Mouse (Mus musculus): Measurements from ENCODE around the gene Atp6v0b.
A peak's percentile ranks its signal among the peaks of the same experiment; 100 is the strongest.

Atp6v0b gene

DNA sequence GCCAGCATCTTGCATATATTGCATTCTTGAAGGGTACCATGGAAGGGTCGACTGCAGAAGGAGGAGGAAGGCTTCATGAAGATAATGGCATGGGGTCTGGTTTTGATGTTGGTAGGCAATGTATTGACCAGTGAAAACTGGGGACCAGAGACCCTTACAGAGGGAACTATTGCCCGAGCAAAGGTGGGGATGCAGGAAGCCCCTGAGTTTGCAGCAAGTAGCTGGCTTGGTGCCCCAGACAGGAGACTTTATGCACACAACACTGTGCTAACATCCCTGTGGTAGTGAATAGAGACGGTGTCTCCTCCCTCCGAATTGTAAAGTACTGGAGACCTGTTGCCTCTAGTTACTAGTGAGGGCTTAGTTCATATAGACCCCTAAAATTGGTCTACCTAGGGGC, 49.9 kb downstream of the Atp6v0b start:
- no peak for DNase-seq (ENCODE audit: low read depth, low spot score)

DNA sequence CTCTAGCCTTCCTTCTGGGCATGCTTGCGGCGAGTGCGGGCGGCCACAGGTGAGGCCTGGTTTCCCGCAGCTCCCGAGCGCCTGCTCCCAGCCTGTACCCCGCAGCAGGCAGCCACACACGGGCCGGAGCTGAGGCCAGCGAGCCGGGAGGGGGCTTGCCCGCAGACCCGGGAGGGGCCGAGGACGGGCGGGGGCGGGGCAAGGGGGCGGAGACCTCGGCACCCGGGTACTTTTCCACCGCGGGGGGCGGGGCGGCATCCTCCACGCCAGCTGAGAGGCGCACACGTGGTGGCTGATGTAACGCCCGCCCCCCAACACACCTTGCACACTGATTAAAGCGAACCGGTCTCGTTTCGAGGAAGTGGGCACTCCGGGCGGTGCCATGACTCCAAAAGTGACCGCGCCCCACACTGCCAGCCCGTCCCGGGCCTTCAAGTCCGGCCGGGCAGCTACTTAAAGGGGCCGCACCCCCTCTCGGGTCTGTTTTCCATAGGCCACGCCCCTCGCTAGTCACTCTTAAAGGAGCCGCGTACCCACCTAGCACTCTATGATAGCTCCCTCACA, 50.8 kb downstream of the Atp6v0b start:
- peak; percentile 76 for DNase-seq (ENCODE audit: low read depth, low spot score)

DNA sequence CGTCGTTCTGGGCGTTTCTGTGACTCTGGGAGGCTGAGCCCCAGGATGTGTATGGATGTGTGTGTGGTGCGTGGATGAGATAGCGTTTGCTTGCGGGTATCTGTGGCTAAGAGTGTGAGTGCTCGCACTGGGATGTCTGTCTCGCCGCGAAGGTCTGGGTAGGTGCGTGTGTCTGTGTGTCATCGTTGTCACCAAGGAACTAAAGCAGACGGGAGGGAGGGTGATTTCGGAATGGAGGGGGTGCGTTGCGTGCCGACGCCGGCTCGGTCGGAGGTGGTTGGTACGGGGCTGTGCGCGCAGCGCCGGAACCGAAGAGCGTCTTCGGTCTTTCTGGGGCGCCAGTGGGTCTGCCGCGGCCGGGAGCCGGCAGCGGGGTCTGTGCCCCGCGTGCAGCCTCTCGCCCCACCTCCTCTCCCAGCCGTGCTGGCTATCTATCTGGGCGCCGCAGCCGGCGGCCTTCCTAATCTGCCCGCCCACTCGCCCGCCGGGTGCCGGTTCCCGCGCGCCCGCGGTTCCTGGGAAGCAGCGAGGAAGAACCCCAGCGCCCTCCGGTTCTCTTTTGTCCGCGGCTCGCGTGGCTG, 51.5 kb downstream of the Atp6v0b start:
- DNase-seq (ENCODE audit: low read depth, low spot score), result no peak

DNA sequence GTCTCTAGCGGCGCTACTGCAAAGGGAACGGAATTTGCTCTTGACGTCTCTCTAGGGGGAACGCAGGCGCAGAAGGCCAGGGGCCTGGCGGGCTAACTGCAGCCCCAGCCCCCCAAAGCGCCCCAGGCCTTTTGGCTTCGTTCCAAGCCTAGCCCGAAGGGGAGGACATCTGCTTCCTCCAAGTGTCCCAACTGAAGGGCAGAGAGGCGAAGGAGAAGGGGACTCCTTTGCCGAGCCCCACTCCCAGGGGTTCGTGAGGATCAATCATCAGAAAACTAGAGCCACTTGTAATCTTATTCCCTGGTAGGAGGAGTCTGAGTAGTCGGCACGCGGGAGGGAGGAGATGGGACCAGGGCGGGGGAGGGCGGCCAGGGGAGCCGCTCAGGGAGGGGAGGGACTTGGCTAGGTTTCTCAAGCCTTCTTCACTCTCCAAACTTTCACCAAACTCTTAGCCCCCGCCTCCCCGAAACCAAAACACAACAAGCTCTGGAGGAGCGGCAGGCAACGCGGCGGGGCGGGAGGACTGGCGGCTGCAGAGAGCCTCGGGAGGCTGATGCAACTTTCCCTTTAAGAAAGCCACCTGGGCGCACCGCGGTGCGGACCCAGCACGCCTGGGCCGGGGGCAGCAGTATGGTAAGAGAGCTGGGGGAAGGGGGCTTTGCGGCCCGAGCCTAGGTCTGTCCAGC, 52.1 kb downstream of the Atp6v0b start:
- DNase-seq (ENCODE audit: low read depth, low spot score), result no peak

DNA sequence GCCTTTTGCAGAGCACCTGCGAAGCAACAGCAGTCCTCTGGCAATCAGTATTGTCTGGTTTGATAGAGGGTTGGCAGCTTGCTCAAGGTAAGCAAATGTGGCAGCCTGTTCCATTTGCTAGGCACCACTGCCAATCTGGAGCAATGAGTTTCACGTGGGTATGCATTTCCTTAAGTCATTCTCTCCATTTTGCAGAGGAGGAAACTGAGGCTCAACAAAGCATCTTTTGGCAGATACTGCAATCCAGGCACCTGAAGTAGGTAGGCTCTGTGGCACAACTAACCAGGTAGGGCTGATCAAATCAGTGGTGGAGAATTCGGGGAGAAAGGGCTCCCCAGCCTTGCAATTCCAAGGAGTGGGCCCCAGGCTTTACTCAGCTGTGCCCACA, 52.7 kb downstream of the Atp6v0b start, which contains the start of gene Slc6a9:
Gene Slc6a9, plus strand, starts transcription at position 50 of the 388 bp plus-strand sequence.
- DNase-seq (ENCODE audit: low read depth, low spot score), result no peak
